Mouse (Mus musculus) layer of hippocampus, postnatal 10 days (tissue): ENCODE measurements around the gene Lmntd2. TPM values are rescaled to one million over a fixed set of nuclear protein-coding genes. Genes with fewer than 3 reads are reported as not detected.

Experiments
- DNase-seq, 2 experiments: peaks; one replicate each; pipeline ENCODE4 v3.0.0; 2021; ENCODE audit warnings: low spot score in 2 of 2
- microRNA-seq, 2 experiments: library from miRNA; unstranded; fragments of <30 nt; microRNA quantifications; one replicate each; pipeline ENCODE4 v1.2.0; 2021
- total RNA-seq, 2 experiments: library from RNA; stranded (reverse); gene quantifications; 2 replicates each; pipeline ENCODE4 v1.2.3; 2021

Gene Lmntd2
- total RNA-seq, 2 experiments from 2014 or later: not detected

DNA sequence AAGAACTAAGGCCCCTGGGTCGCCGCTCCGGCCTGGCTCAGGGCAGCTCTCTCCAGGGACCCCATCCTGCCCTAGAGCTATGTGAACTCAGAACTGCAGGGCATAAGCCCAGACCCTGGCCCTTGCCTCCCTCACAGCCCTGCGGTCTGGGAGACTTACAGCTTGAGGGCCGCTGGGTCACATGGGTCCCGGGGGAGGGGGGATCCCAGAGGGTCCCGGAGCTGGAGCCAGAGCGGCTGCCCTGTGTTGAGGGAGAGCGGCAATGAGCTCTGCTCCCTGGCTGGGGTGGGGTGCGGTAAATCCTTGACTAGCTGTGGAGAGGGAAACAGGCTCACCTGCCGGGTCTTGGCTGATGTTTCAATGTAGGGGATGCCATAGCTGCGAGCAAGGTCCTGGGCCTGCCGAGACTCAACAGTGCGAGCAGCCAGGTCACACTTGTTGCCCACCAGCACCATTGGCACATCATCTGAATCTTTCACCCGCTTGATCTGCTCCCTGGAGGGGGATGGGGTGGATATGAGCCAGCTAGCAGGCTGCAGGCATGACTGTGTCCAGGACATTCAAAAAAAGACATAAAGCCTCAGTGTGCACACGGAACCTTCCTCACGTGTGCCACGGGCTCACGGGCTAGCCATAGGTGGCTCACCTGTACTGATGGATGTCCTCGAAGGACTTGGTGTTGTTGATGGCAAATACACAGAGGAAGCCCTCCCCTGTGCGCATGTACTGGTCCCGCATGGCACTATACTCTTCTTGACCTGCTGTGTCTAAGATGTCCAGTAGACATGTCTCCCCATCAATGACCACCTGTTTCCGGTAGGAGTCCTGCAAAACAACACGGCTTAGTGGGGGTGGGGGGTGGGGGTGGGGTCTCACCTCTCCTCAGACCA lies 21.8 kb downstream of the Lmntd2 start:
- no peak for DNase-seq

DNA sequence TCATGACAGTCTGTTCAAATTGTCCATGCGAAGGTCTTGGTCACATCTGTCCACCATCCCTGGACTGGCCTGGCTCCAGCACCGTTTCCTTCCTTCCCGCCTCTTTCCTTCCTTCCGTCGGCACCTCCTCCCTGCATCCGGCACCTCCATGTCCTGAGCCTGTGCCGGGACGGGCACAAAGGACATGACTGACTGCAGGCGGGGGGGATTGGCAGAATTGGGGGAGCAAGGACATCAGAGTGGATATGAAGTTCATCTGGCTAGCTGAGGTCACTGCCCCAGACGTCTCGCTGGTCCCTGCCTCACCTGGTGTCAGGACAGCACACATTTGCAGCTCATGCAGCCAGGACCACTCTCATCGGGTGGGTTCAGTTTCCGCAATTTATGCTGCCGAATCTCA lies 22.8 kb downstream of the Lmntd2 start:
- no peak for DNase-seq

DNA sequence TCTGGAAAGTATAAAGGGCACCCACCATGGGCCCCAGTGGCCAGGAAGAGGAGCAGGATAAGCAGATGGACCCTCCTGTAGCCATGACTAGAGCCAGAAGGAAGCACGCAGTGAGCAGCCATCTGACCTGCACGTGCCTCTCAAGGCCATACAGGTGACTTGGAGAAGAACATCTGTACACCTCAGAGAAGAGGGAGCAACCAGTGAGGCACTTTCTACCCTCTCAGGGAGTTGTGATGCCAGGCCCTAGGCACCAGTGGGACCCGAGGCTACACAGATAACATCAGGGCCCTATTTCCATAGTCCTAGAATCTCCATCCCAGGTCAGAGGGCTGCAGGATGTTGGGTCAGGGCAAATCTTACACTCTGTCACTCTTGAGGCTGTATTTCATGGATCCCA lies 23.7 kb downstream of the Lmntd2 start:
- DNase-seq: no peak

DNA sequence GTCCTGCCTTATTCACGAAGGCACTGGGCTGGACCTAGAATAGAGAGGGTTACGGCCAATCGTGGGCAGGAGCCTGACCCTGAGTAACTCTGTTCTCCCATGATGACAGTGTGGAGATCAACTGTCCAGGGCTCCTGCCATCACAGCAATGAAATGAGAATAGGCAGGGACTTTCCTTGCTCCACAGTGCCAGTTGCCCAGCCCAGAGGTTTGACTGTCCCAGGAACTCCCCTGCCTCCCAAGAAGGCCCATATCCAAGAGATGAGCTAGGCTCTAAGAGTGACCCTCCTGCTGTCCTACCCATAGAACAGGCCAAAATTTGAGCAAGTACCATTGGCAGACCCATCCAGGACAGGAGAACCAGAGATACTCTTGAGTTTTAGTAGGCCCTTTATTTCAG lies 25.1 kb downstream of the Lmntd2 start:
- no peak for DNase-seq

DNA sequence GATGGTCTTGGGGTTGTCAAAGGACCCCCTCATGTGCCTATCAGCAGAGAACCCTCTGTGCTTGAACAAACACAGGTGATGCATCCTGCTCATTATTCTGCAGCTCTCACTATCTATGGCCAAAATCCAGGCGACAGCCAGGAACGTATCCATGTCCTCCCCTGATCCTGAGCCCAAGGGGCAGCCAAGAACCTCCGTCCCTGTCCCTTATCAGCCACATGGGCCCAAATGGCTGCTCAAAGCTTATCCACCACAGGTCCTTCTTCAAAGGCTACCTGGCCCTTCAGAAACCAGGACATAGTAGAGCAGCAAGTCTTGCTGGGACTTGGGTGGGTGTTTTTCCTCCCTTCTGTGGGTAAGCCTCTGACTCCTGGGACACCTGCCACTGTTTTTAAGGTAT lies 25.7 kb downstream of the Lmntd2 start:
- no peak for DNase-seq

DNA sequence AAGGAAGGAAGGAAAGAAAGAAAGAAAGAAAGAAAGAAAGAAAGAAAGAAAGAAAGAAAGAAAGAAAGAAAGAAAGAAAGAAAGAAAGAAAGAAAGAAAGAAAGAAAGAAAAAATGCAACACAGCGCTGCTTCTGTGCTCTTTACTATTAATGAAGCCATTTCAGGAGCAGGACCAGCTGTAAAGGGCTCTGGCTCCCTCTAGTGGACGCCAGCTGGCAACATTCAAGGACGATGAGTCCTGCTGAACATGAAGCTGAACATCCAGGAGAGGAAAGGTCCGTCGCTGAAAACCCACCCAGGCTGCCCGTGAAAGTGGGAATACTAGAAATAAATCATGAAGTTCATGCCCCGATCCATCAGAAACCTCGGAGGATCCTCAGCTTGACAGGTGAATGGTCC lies 37.7 kb downstream of the Lmntd2 start:
- DNase-seq: peak; percentile 89 to 92

DNA sequence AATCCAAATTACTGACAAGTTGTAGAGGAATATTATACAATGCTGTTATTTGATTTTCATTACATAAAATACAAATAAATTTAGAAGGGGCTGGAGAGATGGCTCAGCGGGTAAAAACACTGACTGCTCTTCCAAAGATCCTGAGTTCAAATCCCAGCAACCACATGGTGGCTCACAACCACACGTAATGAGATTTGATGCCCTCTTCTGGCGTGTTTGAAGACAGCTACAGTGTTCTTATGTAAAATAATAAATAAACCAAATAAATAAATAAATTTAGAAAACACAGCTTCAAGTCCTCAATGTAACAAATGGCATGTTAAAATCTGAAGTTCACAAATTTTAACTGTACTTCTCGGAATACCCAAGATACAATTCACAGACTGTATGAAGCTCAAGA lies 38.8 kb downstream of the Lmntd2 start:
- DNase-seq: no peak

DNA sequence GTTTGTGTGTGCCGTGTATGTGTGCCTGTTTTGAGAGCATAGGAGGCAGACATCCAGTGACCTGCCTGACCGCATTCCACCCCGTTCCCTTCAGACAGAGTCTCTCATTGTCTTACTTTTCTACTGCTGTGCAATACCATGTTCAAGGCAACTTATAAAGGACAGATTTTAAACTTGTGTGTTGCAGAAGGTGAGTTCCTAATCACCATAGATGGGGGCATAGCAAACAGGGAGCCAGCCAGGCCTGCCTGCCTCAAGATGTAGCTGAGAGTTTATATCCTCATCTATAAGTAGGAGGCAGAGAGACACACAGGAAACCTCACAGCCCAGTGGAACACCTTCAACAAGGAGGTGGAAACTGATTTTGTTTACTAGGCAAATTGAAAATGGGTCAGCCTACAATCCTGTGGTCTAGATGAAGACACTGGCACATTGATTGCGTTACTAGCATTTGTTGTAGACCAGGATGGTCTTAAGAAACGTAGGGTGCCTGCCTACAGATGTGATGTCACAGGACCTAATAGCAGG lies 40.5 kb downstream of the Lmntd2 start:
- DNase-seq: no peak

DNA sequence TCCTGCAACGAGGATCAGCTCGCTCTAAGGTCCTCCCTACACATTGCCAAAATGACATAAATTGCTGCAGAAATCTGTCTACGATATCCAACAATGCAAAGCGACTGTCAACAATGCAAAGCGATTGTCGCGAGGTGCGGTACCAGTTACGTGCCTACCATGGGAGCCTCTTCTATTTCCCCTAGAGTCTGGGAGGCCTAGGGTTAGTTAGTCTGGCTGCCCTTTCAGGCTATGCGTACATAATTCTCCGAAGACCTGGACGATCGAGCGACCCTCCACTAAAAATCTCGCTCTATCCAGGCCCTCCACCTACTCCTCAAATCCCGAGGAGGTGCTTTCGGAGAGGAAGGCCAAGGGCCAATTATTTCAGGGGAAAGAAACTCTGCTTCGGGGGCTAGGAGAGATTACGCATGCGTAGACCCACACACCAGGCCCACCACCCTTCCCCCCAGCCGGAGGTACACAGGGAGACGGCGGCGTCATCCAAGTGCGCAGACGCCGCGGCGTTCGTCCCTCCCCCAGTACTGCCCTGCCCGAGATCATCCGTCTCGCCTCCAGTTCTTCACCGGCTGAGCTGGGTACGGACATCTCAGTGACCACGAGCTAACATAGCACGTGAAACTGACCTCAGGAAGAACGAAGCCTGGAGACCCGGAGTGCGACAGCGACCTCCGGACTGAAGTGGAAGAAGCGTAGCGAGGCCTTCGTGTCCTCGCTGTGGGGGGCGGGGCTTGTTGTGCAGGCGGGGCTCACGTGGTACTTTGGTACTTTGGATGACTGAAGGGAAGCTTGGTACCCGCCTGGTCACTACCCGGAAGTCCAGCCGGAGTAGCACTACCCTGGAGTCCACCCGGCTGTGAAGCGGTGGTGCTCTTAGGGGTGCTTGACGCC lies 41.5 kb downstream of the Lmntd2 start, which contains the start of gene Rnh1:
Gene Rnh1, minus strand, starts transcription at position 742 of the 891 bp plus-strand sequence.
- DNase-seq: peak; percentile 91 to 94

DNA sequence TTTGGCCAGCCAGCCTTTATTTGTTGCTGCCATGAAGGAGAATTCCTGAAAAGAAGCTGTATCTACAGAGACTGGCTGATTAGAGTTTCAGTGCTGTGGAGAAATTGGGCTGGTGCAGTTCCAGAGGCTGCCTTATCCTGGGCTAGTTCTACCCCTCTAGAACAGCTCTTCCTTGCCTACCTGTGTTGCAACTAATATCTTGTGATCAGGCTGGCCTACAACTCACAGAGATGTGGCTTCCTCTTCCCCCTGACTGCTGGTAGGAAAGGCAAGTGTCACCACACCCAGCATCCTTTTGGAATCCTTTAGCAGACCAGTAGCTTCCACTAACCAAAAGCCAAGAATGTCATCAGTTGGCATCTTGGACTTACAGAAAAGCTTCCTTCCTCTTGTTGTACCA lies 44.0 kb downstream of the Lmntd2 start:
- no peak for DNase-seq

DNA sequence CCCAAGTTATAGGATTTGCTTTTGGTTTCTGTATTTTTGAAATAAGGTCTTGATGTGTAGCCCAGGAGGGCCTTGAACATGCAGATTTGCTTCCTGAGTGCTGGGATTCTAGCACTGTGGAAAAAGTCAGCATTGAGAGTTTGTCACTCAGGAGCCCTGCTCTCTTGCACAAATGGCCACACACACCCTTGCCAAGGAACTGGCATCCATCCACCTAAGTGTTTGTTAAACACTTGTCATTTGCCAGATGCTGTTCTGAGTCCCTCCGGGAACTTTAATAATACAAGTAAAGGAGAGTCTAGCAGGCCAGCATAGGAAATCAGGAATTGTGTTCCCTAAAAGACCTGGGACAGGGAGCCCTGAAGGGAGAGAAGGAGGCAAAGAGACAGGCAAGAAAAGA lies 44.6 kb downstream of the Lmntd2 start:
- DNase-seq: no peak

DNA sequence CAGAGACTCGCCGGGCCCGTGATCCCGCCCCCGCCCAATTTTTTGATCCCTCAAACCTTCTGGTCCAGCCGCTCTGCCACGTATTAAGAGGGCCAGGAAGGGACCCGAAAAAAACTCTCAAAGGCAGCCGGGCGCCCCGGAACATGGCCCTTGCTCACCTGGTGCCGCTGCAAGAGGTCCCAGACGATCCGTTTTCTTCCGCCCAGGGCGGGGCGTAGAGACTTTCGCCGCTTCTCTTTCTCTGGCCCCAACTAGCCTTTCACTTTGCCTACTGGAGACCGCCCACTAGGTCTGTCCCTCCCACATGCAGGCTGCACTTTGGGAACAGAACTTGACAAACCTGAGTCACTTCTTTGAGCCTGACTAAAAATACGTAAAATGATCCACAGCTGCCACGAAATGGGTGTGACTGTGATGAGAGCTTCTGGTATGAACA lies 45.3 kb downstream of the Lmntd2 start:
- DNase-seq: peak in 1 of 2 experiments; percentile 41

DNA sequence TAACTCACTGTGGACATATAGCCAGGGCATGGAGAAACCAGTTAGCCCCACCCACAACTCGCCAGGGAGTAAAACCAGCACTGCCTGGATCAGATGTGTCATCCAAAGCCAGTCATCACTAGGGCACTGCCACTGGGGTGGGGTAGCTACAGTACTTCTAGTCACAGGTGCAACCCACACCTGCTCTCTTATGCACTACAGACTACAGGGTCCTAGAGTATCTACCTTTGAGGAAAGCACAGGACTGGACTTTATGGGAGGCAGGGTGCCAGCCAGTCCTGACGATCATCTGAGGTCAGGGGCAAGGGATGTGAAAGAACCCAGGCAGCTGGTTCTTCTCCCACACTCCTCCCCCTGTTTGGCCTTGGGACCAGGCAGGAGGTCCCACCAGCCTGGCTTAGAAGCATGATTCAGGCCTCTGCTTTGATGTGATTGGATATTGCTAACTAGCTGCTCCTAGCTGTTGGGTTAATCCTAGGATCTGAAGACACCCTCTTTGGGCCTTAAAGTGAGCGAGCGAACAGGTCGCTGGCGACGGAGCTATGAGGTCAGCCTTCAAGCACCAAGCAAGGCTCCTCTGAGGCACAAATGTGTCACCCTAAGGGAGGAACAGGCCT lies 45.9 kb downstream of the Lmntd2 start:
- peak in 1 of 2 experiments; percentile 33 for DNase-seq

DNA sequence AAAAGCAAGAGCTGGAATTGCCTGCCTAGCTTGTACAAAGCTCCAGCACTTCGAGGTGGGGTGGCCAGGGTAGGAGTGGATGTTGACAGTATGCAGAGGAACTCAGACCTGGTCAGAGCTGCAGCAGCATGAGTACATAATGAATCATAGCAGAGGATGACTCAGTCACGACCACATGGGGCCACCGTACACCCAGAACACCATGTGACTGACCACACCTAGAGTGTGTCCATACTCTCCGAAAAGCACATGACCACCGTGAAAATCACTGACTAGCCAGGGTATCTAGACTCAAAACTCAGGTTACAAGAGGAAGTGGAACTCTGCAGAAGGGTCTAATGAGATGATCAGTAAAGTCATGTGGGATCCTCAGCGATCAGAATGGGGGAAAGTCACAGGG lies 49.0 kb downstream of the Lmntd2 start:
- no peak for DNase-seq

DNA sequence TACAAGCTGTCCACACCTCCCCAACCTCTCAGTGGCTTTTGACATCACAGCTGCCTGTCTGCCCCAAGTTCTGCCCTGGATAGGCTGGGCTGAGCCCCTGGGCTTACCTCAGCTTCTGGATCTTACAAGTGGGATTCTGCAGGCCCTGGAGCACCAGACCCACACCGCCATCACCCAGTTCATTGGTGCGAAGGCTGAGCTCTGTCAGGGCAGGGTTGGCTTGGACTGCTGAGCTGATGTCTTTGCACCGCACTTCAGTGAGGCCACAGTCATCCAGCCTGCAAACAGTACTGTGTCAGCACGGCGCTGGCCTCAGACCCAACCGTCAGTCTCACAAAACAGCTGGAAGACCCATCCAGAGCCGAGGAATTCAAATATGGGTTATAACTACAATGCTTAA lies 49.5 kb downstream of the Lmntd2 start:
- DNase-seq: no peak

Small RNA genes lying within 50 kb of the gene (microRNA-seq; reads per million reads assigned to microRNA genes)
- gene Mir210: 144 to 163 reads per million in 2 experiments

Other genes with a start within 250 kb of the Lmntd2 start
- 1 to 10 TPM; 3.6 to 5.5 TPM for gene Ifitm1, start 246.9 kb downstream of the Lmntd2 start, total RNA-seq
- 10 to 100 TPM; 13.0 TPM for gene Ifitm3, start 203.3 kb downstream of the Lmntd2 start, total RNA-seq
- not detected for gene Ifitm6, start 196.2 kb downstream of the Lmntd2 start, total RNA-seq
- gene Gm17387, start 184.9 kb downstream of the Lmntd2 start, total RNA-seq: not detected
- 100 to 1,000 TPM; 103 to 123 TPM for gene B4galnt4, start 153.0 kb downstream of the Lmntd2 start, total RNA-seq
- not detected for gene Pkp3, start 135.9 kb downstream of the Lmntd2 start, total RNA-seq
- 1 to 10 TPM; 2.1 to 2.5 TPM for gene Sigirr, start 113.5 kb downstream of the Lmntd2 start, total RNA-seq
- gene Ano9, start 96.3 kb downstream of the Lmntd2 start, total RNA-seq: not detected
- gene Ptdss2, start 91.7 kb downstream of the Lmntd2 start, total RNA-seq: 10 to 100 TPM; 47.9 to 68.4 TPM
- gene Rnh1, start 41.2 kb downstream of the Lmntd2 start, total RNA-seq: 10 to 100 TPM; 29.7 to 32.4 TPM
- 100 to 1,000 TPM; 210 to 243 TPM for gene Hras, start 20.1 kb downstream of the Lmntd2 start, total RNA-seq
- 1 to 10 TPM; 5.0 to 5.8 TPM for gene Lrrc56, start 19.9 kb downstream of the Lmntd2 start, total RNA-seq
- gene Rassf7, start 1.8 kb upstream of the Lmntd2 start, total RNA-seq: 1 to 10 TPM; 1.6 to 1.7 TPM
- 10 to 100 TPM; 71.6 to 72.7 TPM for gene Phrf1, start 14.7 kb upstream of the Lmntd2 start, total RNA-seq
- gene Irf7, start 52.4 kb upstream of the Lmntd2 start, total RNA-seq: under 1 TPM; 0.29 to 0.64 TPM
- not detected for gene Cdhr5, start 62.7 kb upstream of the Lmntd2 start, total RNA-seq
- gene Sct, start 65.1 kb upstream of the Lmntd2 start, total RNA-seq: under 1 TPM in 1 of 2 experiments, not detected in 1; 0.76 TPM
- gene Drd4, start 77.9 kb upstream of the Lmntd2 start, total RNA-seq: under 1 TPM; 0.45 to 0.55 TPM
- gene Deaf1, start 113.6 kb upstream of the Lmntd2 start, total RNA-seq: 100 to 1,000 TPM; 220 to 227 TPM
- 10 to 100 TPM; 25.7 to 29.8 TPM for gene Tmem80, start 113.7 kb upstream of the Lmntd2 start, total RNA-seq
- gene Eps8l2, start 124.8 kb upstream of the Lmntd2 start, total RNA-seq: 1 to 10 TPM; 2.3 to 2.4 TPM
- 100 to 1,000 TPM; 115 to 126 TPM for gene Taldo1, start 178.1 kb upstream of the Lmntd2 start, total RNA-seq
- gene Gatd1, start 200.1 kb upstream of the Lmntd2 start, total RNA-seq: 10 to 100 TPM; 34.4 to 39.3 TPM
- 100 to 1,000 TPM; 259 to 281 TPM for gene Cend1, start 215.4 kb upstream of the Lmntd2 start, total RNA-seq
- gene Slc25a22, start 223.8 kb upstream of the Lmntd2 start, total RNA-seq: 100 to 1,000 TPM; 281 to 341 TPM
- 1 to 10 TPM; 2.1 to 3.8 TPM for gene Pidd1, start 229.9 kb upstream of the Lmntd2 start, total RNA-seq
- 100 to 1,000 TPM; 648 to 721 TPM for gene Rplp2, start 233.3 kb upstream of the Lmntd2 start, total RNA-seq
- 10 to 100 TPM; 18.7 to 23.4 TPM for gene Pnpla2, start 241.1 kb upstream of the Lmntd2 start, total RNA-seq
- gene Cracr2b, start 247.0 kb upstream of the Lmntd2 start, total RNA-seq: 1 to 10 TPM; 4.6 to 7.2 TPM